Mouse (Mus musculus) cerebral cortex, adult 2 months (tissue): Measurements from ENCODE around the gene Egln1.

ENCODE experiments used
- WGBS: fragments of 180-500 bp; shearing (Covaris S2); methylation state at CpG from one replicate; pipeline ENCODE4 v1.1.7; 2018; 5-methylcytosine and 5-hydroxymethylcytosine counted together

Gene Egln1

GRCm38 (mm10) chr8:124949209-124950068, at the start of gene Egln1:
Gene Egln1, minus strand, starts transcription at chr8:124949324.
- WGBS: under 1% methylated on average over 94 of the region's 98 CpGs

- WGBS: 50% methylated on average over 2 of the region's 2 CpGs
These were observed 46.7 kb upstream of the Egln1 start for GRCm38 (mm10) chr8:124995776-124996175.

GRCm38 (mm10) chr8:124991668-124991926, 42.5 kb upstream of the Egln1 start:
- 37% methylated on average over 6 of the region's 6 CpGs for WGBS

- 29% methylated on average over 17 of the region's 17 CpGs for WGBS
These were observed 42.0 kb upstream of the Egln1 start for GRCm38 (mm10) chr8:124990923-124991667.

GRCm38 (mm10) chr8:124980828-124981227, 31.7 kb upstream of the Egln1 start:
- WGBS: 85% methylated on average over 8 of the region's 8 CpGs

- WGBS: 97% methylated on average over 3 of the region's 3 CpGs
These were observed 30.9 kb upstream of the Egln1 start for GRCm38 (mm10) chr8:124980036-124980435.

GRCm38 (mm10) chr8:124978026-124978425, 28.9 kb upstream of the Egln1 start:
- WGBS: 93% methylated on average over 7 of the region's 7 CpGs

- WGBS: 90% methylated on average over 6 of the region's 6 CpGs
These were observed 27.1 kb upstream of the Egln1 start for GRCm38 (mm10) chr8:124976211-124976610.

- WGBS: 82% methylated on average over 4 of the region's 4 CpGs
These were observed 25.1 kb upstream of the Egln1 start for GRCm38 (mm10) chr8:124974254-124974653.

GRCm38 (mm10) chr8:124973221-124973620, 24.1 kb upstream of the Egln1 start:
- 88% methylated on average over 8 of the region's 8 CpGs for WGBS

- WGBS: 89% methylated on average over 6 of the region's 6 CpGs
These were observed 21.3 kb upstream of the Egln1 start for GRCm38 (mm10) chr8:124970312-124970933.

- WGBS: 93% methylated on average over 8 of the region's 8 CpGs
These were observed 15.8 kb upstream of the Egln1 start for GRCm38 (mm10) chr8:124964966-124965365.

GRCm38 (mm10) chr8:124963246-124963645, 14.1 kb upstream of the Egln1 start:
- 93% methylated on average over 5 of the region's 5 CpGs for WGBS

- WGBS: 37% methylated on average over 8 of the region's 8 CpGs
These were observed 11.2 kb upstream of the Egln1 start for GRCm38 (mm10) chr8:124960226-124960880.

GRCm38 (mm10) chr8:124959462-124960225, 10.5 kb upstream of the Egln1 start:
- WGBS: 46% methylated on average over 8 of the region's 8 CpGs

GRCm38 (mm10) chr8:124954572-124955082, 5.5 kb upstream of the Egln1 start:
- WGBS: 80% methylated on average over 8 of the region's 8 CpGs

- 76% methylated on average over 7 of the region's 7 CpGs for WGBS
These were observed 4.1 kb upstream of the Egln1 start for GRCm38 (mm10) chr8:124953188-124953587.

GRCm38 (mm10) chr8:124950865-124951264, 1.7 kb upstream of the Egln1 start:
- 52% methylated on average over 2 of the region's 2 CpGs for WGBS

- 11% methylated on average over 10 of the region's 10 CpGs for WGBS
These were observed 939 bp upstream of the Egln1 start for GRCm38 (mm10) chr8:124950069-124950456.

GRCm38 (mm10) chr8:124948733-124949111, 402 bp downstream of the Egln1 start:
- WGBS: 1% methylated on average over 61 of the region's 62 CpGs
